Mouse (Mus musculus): ENCODE measurements around the gene Arfip2. TPM values are rescaled to one million over a fixed set of nuclear protein-coding genes. Genes with fewer than 3 reads are reported as not detected.
A peak's percentile ranks its signal among the peaks of the same experiment; 100 is the strongest.

Gene Arfip2
- total RNA-seq (2021) = 100 to 1,000 TPM in 1 of 2 experiments, 10 to 100 TPM in 1; 94.0 to 102 TPM

- DNase-seq (ENCODE audit: extremely low spot score in 1 of 2, low spot score in 1 of 2) = peak; percentile 88
Measured at GRCm38 (mm10) chr7:105640233-105640893, at the start of gene Arfip2, which contains the start of gene Gm45799. Arfip2 (minus strand) TSS chr7:105640416. Gm45799 (plus strand) TSS chr7:105640552.

GRCm38 (mm10) chr7:105685541-105686197 is 45.5 kb upstream of the Arfip2 start:
- no peak for DNase-seq (ENCODE audit: extremely low spot score in 1 of 2, low spot score in 1 of 2)

- peak; percentile 25 to 48 for DNase-seq (ENCODE audit: extremely low spot score in 1 of 2, low spot score in 1 of 2)
Measured at GRCm38 (mm10) chr7:105650639-105651435, 10.6 kb upstream of the Arfip2 start, which contains the start of gene Dnhd1. Dnhd1 (plus strand) TSS chr7:105650827.

- DNase-seq (ENCODE audit: extremely low spot score in 1 of 2, low spot score in 1 of 2) = no peak
Measured at GRCm38 (mm10) chr7:105641936-105642335, 1.7 kb upstream of the Arfip2 start.

- no peak for DNase-seq (ENCODE audit: extremely low spot score in 1 of 2, low spot score in 1 of 2)
Measured at GRCm38 (mm10) chr7:105640894-105641255, 659 bp upstream of the Arfip2 start.

DNA sequence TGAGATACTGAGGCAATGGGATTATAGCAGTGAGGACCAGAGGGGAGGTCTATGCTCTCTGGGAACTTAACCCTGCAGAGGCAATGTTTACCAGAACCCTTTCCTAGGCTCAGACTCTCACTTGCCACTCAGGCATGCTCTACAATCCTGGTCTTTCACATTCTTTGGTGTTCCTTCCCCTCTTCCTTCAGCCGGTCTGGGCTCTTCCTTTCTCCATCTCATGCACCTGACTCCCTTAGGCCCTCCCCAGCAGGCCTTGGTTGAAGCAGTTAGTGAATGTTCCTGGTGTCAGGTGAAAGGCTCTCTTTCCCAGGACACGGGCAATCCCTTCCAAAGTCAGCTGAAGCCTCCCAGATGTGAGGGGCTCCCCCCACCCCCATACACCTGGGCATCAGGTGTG is 460 bp downstream of the Arfip2 start, which contains the start of gene Timm10b:
Gene Timm10b (plus strand): TSS at position 301 of the 400 bp plus-strand sequence.
- DNase-seq (ENCODE audit: extremely low spot score in 1 of 2, low spot score in 1 of 2) = no peak

- no peak for DNase-seq (ENCODE audit: extremely low spot score in 1 of 2, low spot score in 1 of 2)
Measured at GRCm38 (mm10) chr7:105639304-105639703, 912 bp downstream of the Arfip2 start.

- DNase-seq (ENCODE audit: extremely low spot score in 1 of 2, low spot score in 1 of 2) = no peak
Measured at GRCm38 (mm10) chr7:105638776-105639175, 1.4 kb downstream of the Arfip2 start.

DNA sequence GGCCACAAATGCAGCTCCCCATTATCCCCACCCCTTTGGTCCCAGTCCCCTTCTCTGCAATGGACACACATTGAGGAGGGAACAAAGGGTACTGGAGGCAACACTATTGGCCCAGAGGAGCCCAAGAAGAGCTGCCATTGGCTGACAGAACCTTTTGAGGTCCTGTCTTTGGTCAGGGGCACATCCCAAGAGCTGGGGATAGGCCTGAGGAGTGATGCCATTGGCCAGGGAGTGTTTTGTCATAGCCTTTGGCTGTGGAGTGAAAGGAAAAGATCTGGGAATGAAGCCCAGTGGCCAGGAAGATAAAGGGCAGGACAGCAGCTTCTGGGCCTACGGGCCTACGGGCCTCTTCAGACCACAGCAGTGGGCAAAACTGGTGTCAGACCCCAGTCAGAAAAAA is 4.5 kb downstream of the Arfip2 start:
- DNase-seq (ENCODE audit: extremely low spot score in 1 of 2, low spot score in 1 of 2) = no peak

- no peak for DNase-seq (ENCODE audit: extremely low spot score in 1 of 2, low spot score in 1 of 2)
Measured at GRCm38 (mm10) chr7:105634272-105634920, 5.8 kb downstream of the Arfip2 start.

DNA sequence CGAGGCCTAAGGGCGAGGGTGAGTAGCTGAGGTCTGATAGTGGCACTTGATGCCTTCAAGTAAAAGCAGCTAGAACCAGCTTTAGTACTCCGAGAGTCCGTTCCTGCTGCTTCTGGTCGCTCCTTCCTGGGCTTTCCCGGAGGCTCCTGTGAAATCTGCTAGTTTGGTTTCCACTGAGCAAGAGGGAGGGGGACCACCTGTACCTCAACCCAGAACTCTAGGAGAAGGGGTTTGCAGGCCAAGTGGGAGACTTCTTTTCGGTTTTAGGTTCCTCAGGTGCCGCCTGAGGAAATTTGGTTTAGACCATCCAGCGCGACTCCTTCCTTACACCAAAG is 6.4 kb downstream of the Arfip2 start:
- DNase-seq (ENCODE audit: extremely low spot score in 1 of 2, low spot score in 1 of 2) = no peak

DNA sequence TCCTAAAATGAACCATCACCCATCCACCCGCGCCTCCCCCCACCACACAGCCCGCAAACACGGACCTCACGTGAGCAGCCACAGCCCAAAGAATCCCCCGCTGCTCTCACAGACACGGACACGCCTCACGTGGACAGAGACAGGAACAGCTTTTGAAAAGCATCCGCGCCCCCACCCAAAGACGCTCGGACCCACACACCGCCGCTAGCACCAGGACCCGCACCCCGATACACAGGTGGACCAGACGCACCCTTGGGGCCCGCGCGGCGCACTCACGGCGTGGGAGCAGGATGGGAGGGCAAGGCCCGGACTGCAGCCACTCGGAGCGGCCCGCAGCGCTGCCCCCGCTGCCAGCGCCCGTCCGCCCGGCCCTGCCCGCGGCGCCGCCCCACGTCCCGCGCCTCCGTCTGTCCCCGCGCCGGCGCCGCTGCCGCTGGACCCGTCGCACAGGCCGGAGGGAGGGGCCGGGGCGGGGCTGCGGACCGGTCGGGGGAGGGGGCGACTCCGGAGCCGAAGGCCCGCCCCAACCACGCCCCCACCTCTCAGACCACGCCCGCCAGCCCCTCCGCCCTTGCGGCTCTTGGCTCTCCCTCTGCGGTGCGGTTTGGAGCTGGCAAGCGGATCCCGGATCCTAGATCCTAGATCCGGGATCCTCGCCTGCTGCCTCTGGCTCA is 7.0 kb downstream of the Arfip2 start, which contains the start of gene Trim3:
Gene Trim3 (minus strand): TSS at position 445 of the 674 bp plus-strand sequence.
- DNase-seq (ENCODE audit: extremely low spot score in 1 of 2, low spot score in 1 of 2) = peak; percentile 80 to 83

- DNase-seq (ENCODE audit: extremely low spot score in 1 of 2, low spot score in 1 of 2) = no peak
Measured at GRCm38 (mm10) chr7:105632551-105632972, 7.7 kb downstream of the Arfip2 start.

DNA sequence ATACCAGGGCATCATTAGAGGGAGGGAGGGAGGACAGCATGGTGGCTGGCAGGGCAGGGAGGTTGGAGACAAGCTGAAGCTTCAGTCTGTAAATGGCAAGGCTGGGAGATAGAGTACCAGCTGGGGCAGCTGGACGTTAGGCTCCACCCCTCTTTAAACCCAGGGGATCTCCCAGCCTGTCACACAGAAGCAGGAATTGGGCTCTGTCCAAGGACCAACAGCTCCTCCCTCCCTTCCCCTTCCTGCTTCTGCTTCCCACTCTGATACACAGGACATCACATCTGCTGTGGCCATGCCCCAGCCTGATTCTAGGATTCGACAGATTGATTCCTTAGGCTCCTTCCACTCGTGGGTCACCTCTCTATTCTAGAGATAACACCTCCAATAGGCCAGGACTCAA is 11.6 kb downstream of the Arfip2 start:
- no peak for DNase-seq (ENCODE audit: extremely low spot score in 1 of 2, low spot score in 1 of 2)

DNA sequence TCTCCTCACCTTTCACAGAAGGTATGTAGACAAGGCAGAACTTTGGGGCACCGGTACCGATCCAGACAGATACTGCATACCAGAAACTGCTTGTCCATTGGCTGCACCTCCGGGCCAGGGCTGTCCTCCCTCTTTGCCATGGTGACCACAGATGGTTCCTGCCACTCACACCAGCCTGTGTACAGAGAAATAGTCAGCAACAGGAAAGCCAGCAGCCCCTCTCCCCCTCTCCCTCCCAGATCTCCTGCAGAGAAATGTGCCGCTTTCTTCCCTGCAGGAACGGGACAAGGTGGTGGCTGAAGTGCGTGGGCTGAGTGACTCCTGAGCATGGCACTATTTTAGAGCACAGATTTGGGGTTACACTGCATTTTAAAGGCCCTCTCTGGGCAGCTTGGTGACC is 14.8 kb downstream of the Arfip2 start:
- no peak for DNase-seq (ENCODE audit: extremely low spot score in 1 of 2, low spot score in 1 of 2)

- no peak for DNase-seq (ENCODE audit: extremely low spot score in 1 of 2, low spot score in 1 of 2)
Measured at GRCm38 (mm10) chr7:105621646-105622292, 18.4 kb downstream of the Arfip2 start.

- DNase-seq (ENCODE audit: extremely low spot score in 1 of 2, low spot score in 1 of 2) = no peak
Measured at GRCm38 (mm10) chr7:105621053-105621452, 19.2 kb downstream of the Arfip2 start.

GRCm38 (mm10) chr7:105619701-105620100 is 20.5 kb downstream of the Arfip2 start:
- no peak for DNase-seq (ENCODE audit: extremely low spot score in 1 of 2, low spot score in 1 of 2)

GRCm38 (mm10) chr7:105617810-105618209 is 22.4 kb downstream of the Arfip2 start:
- no peak for DNase-seq (ENCODE audit: extremely low spot score in 1 of 2, low spot score in 1 of 2)

DNA sequence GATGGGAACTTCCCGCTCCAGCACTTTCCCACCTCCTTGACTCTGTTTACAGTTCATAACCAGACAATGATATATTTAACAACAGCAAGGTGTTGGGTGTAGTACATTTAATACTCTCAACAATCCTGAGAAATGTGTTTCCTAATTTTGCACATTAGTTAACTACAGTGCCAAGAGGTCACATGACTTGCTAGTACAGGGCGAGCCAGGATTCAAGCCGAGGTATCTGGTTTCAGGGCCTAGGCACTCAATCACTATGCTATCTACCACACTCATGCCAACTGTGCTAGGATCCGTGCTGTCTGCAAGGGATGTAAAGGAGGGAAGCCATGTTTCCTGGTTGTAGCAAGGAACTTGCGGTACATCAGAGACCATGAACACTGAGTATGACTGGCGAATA is 23.7 kb downstream of the Arfip2 start:
- no peak for DNase-seq (ENCODE audit: extremely low spot score in 1 of 2, low spot score in 1 of 2)
